Mouse (Mus musculus): ENCODE measurements around the gene Shd. TPM values are rescaled to one million over a fixed set of nuclear protein-coding genes. Genes with fewer than 3 reads are reported as not detected.

The Shd gene
- polyA plus RNA-seq, 1 experiment from 2014 or later, result 6.8 TPM

- Histone ChIP-seq H3K4me2 (ENCODE audit: low read depth, low read length) (no peak overlapping the region), H3K9ac (ENCODE audit: low read length) (no peak overlapping the region)
Measured at GRCm38 (mm10) chr17:55990278-55990898, 20.1 kb downstream of the Shd start.

DNA sequence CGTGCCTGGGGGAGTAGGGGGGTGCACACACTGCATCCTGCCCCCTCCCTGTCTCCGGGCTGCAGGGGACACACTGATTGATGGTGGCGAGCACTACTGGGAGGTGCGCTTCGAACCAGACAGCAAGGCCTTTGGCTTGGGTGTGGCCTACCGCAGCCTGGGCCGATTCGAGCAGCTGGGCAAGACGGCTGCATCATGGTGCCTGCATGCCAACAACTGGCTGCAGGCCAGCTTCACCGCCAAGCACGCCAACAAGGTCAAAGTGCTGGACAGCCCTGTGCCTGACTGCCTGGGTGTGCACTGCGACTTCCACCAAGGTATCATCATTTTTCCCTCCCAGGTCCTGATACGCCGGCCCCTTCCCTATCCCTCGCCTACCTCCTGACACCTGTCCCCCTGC lies 25.7 kb downstream of the Shd start:
- H3K9me3 ChIP-seq (ENCODE audit: control insufficient read depth, low read length), result no peaks in the 10 kb centered on the region
- H3K4me1 ChIP-seq (replicated peaks; ENCODE audit: control insufficient read depth, insufficient read depth, low read length), result no peaks in the 10 kb centered on the region
- no peak overlapping the region for H3K27ac ChIP-seq (ENCODE audit: low read length)
- 76% methylated on average over 15 of the region's 15 CpGs for WGBS
- no peak overlapping the region for H3K4me2 ChIP-seq (ENCODE audit: low read depth, low read length)
- H3K9ac ChIP-seq (ENCODE audit: low read length), result no peak overlapping the region
- no peak for ATAC-seq (ENCODE audit: low read depth)
- H3K27me3 ChIP-seq (ENCODE audit: control insufficient read depth, insufficient read depth, low read depth, low read length), result peaks cover 6% of the 10 kb centered on the region; the same call in 1 of the 2 replicates
- H3K36me3 ChIP-seq (ENCODE audit: control insufficient read depth, insufficient read depth, low read length), result no peaks in the 10 kb centered on the region
- H3K4me3 ChIP-seq (ENCODE audit: low read length), result no peak overlapping the region

More at GRCm38 (mm10) chr17:55990278-55990898, 20.1 kb downstream of the Shd start:
- Histone ChIP-seq H3K36me3 (ENCODE audit: control insufficient read depth, insufficient read depth, low read length) (no peaks in the 10 kb centered on the region), H3K4me1 (replicated peaks; ENCODE audit: control insufficient read depth, insufficient read depth, low read length) (peaks cover 5% of the 10 kb centered on the region; the same call in 1 of the 2 replicates), H3K9me3 (ENCODE audit: control insufficient read depth, low read length) (no peaks in the 10 kb centered on the region), H3K27ac (ENCODE audit: low read length) (no peak overlapping the region), H3K4me3 (ENCODE audit: low read length) (no peak overlapping the region), H3K27me3 (ENCODE audit: control insufficient read depth, insufficient read depth, low read depth, low read length) (peaks cover 4% of the 10 kb centered on the region; the same call in 1 of the 2 replicates)
- WGBS, result 79% methylated on average over 8 of the region's 8 CpGs
- ATAC-seq (ENCODE audit: low read depth), result no peak

DNA sequence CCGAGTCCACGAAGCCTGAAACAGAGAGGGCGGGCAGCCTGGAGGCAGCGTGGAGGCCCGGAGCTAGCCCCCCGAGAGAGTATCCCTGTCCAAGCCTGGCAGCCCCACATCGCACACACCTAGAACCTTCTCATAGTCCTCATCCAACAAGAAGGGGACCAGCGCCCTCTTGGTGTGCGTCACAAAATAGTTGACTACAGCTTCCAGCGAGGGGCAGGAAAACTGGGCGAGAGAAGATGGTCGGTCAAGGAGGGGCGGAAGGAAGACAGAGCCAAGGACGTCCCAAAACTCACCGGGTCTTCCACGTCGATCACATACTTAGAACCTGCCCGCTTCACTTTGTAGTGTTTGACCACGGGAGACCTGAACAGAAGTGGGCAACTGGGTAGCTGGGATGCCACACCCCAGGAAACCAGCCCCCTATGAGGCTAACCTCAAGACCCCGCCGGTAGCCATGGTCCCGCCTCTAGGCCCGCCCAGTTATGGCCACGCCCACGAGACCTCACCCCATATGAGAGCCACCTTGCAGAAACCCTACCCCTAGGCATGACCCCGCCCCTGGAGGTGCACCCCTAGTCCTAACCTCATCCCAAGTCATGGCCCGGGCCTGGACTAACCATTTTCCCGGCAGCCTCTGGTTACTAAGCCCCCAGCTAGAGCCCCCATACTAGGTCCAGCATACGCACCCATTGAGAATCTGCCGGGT lies 29.7 kb downstream of the Shd start:
- Histone ChIP-seq H3K4me2 (ENCODE audit: low read depth, low read length) (peak overlapping the region; percentile 1; the same call in 1 of the 2 replicates), H3K9ac (ENCODE audit: low read length) (no peak overlapping the region), H3K27ac (ENCODE audit: low read length) (no peak overlapping the region), H3K27me3 (ENCODE audit: control insufficient read depth, insufficient read depth, low read depth, low read length) (peaks cover 6% of the 10 kb centered on the region; the same call in 1 of the 2 replicates), H3K9me3 (ENCODE audit: control insufficient read depth, low read length) (no peaks in the 10 kb centered on the region), H3K4me1 (replicated peaks; ENCODE audit: control insufficient read depth, insufficient read depth, low read length) (no peaks in the 10 kb centered on the region), H3K4me3 (ENCODE audit: low read length) (no peak overlapping the region), H3K36me3 (ENCODE audit: control insufficient read depth, insufficient read depth, low read length) (no peaks in the 10 kb centered on the region)
- 12% methylated on average over 30 of the region's 30 CpGs for WGBS
- ATAC-seq (ENCODE audit: low read depth), result peak; percentile 29; the same call in 1 of the 2 replicates

GRCm38 (mm10) chr17:56003000-56003399 lies 32.7 kb downstream of the Shd start:
- no peaks in the 10 kb centered on the region for H3K36me3 ChIP-seq (ENCODE audit: control insufficient read depth, insufficient read depth, low read length)
- no peak overlapping the region for H3K27ac ChIP-seq (ENCODE audit: low read length)
- ATAC-seq (ENCODE audit: low read depth), result no peak
- no peak overlapping the region for H3K4me3 ChIP-seq (ENCODE audit: low read length)
- H3K27me3 ChIP-seq (ENCODE audit: control insufficient read depth, insufficient read depth, low read depth, low read length), result peaks cover 6% of the 10 kb centered on the region; the same call in 1 of the 2 replicates
- no peak overlapping the region for H3K4me2 ChIP-seq (ENCODE audit: low read depth, low read length)
- H3K4me1 ChIP-seq (replicated peaks; ENCODE audit: control insufficient read depth, insufficient read depth, low read length), result peaks cover 6% of the 10 kb centered on the region
- no peak overlapping the region for H3K9ac ChIP-seq (ENCODE audit: low read length)
- 71% methylated on average over 3 of the region's 3 CpGs for WGBS
- no peaks in the 10 kb centered on the region for H3K9me3 ChIP-seq (ENCODE audit: control insufficient read depth, low read length)

- peak within 1 kb of the TSS; percentile 41 for H3K4me3 ChIP-seq (ENCODE audit: low read length)
- ATAC-seq (ENCODE audit: low read depth), result no peak
- H3K4me2 ChIP-seq (ENCODE audit: low read depth, low read length), result peak within 1 kb of the TSS; percentile 49
- no peaks in the 10 kb centered on the region for H3K9me3 ChIP-seq (ENCODE audit: control insufficient read depth, low read length)
- peaks cover 15% of the 10 kb centered on the region for H3K4me1 ChIP-seq (replicated peaks; ENCODE audit: control insufficient read depth, insufficient read depth, low read length)
- H3K9ac ChIP-seq (ENCODE audit: low read length), result peak within 1 kb of the TSS; percentile 62
- H3K36me3 ChIP-seq (ENCODE audit: control insufficient read depth, insufficient read depth, low read length), result no peaks in the 10 kb centered on the region
- H3K27ac ChIP-seq (ENCODE audit: low read length), result peak within 1 kb of the TSS; percentile 45
- 21% methylated on average over 13 of the region's 13 CpGs for WGBS
- peaks cover 4% of the 10 kb centered on the region; the same call in 1 of the 2 replicates for H3K27me3 ChIP-seq (ENCODE audit: control insufficient read depth, insufficient read depth, low read depth, low read length)
Measured at GRCm38 (mm10) chr17:56005415-56006061, 35.3 kb downstream of the Shd start, which contains the start of the genes Stap2 and Mpnd. TSS of gene Stap2 (minus strand) at chr17:56005584. TSS of gene Mpnd (plus strand) at chr17:56005711.

DNA sequence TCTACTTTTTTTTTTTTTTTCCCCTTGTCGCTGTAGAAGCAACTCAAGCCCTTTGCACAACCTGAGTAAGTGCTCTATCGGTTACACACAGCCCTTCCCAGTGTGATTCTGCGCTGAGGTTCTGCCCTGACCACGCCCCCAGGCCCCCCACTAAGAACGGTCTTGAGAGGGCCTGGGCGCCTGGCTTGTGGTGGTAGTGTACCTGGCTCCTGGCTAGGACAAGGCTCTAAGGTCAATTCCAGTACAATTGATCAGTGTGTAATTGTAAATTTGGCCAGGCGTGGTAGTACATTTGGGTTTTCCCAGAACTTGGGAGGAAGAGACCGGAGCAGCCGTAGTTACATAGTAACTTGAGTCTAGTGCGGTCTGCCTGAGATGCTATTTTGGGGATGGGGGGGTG lies 36.7 kb downstream of the Shd start:
- no peak for ATAC-seq (ENCODE audit: low read depth)
- H3K4me2 ChIP-seq (ENCODE audit: low read depth, low read length), result peak overlapping the region; percentile 99; the same call in 1 of the 2 replicates
- peak overlapping the region; percentile 79; the same call in 1 of the 2 replicates for H3K27ac ChIP-seq (ENCODE audit: low read length)
- no peaks in the 10 kb centered on the region for H3K9me3 ChIP-seq (ENCODE audit: control insufficient read depth, low read length)
- no peak overlapping the region for H3K4me3 ChIP-seq (ENCODE audit: low read length)
- H3K36me3 ChIP-seq (ENCODE audit: control insufficient read depth, insufficient read depth, low read length), result peaks cover 7% of the 10 kb centered on the region; the same call in 1 of the 2 replicates
- H3K9ac ChIP-seq (ENCODE audit: low read length), result no peak overlapping the region; the same call in 1 of the 2 replicates
- 45% methylated on average over 10 of the region's 10 CpGs for WGBS
- H3K4me1 ChIP-seq (replicated peaks; ENCODE audit: control insufficient read depth, insufficient read depth, low read length), result peaks cover 16% of the 10 kb centered on the region
- H3K27me3 ChIP-seq (ENCODE audit: control insufficient read depth, insufficient read depth, low read depth, low read length), result no peaks in the 10 kb centered on the region

- no peak; the same call in 1 of the 2 replicates for ATAC-seq (ENCODE audit: low read depth)
- Histone ChIP-seq H3K4me2 (ENCODE audit: low read depth, low read length) (peak overlapping the region; percentile 99), H3K4me3 (ENCODE audit: low read length) (peak overlapping the region; percentile 84), H3K27me3 (ENCODE audit: control insufficient read depth, insufficient read depth, low read depth, low read length) (no peaks in the 10 kb centered on the region), H3K9me3 (ENCODE audit: control insufficient read depth, low read length) (no peaks in the 10 kb centered on the region), H3K27ac (ENCODE audit: low read length) (peak overlapping the region; percentile 79), H3K36me3 (ENCODE audit: control insufficient read depth, insufficient read depth, low read length) (peaks cover 10% of the 10 kb centered on the region; the same call in 1 of the 2 replicates), H3K4me1 (replicated peaks; ENCODE audit: control insufficient read depth, insufficient read depth, low read length) (peaks cover 16% of the 10 kb centered on the region), H3K9ac (ENCODE audit: low read length) (peak overlapping the region; percentile 55)
- WGBS, result 18% methylated on average over 13 of the region's 14 CpGs
Measured at GRCm38 (mm10) chr17:56007444-56008355, 37.4 kb downstream of the Shd start.

- Histone ChIP-seq H3K9ac (ENCODE audit: low read length) (peak overlapping the region; percentile 82), H3K27me3 (ENCODE audit: control insufficient read depth, insufficient read depth, low read depth, low read length) (no peaks in the 10 kb centered on the region), H3K4me1 (replicated peaks; ENCODE audit: control insufficient read depth, insufficient read depth, low read length) (peaks cover 16% of the 10 kb centered on the region), H3K36me3 (ENCODE audit: control insufficient read depth, insufficient read depth, low read length) (peaks cover 16% of the 10 kb centered on the region), H3K4me3 (ENCODE audit: low read length) (peak overlapping the region; percentile 84), H3K9me3 (ENCODE audit: control insufficient read depth, low read length) (peaks cover 1% of the 10 kb centered on the region; the same call in 1 of the 2 replicates), H3K27ac (ENCODE audit: low read length) (peak overlapping the region; percentile 92), H3K4me2 (ENCODE audit: low read depth, low read length) (peak overlapping the region; percentile 99)
- WGBS, result under 1% methylated on average over 21 of the region's 21 CpGs
- ATAC-seq (ENCODE audit: low read depth), result peak; percentile 94
Measured at GRCm38 (mm10) chr17:56008356-56009087, 38.3 kb downstream of the Shd start.

All from lung, embryonic 16.5 days (tissue).